Mouse (Mus musculus) thymus, adult 2 months (tissue): ENCODE measurements around the gene Gm28043. TPM values are rescaled to one million over a fixed set of nuclear protein-coding genes. Genes with fewer than 3 reads are reported as not detected.

Experiments used
- DNase-seq: peaks from one replicate; pipeline ENCODE4 v3.0.0; 2021
- H3K27ac ChIP-seq: fragments of 200-500 bp; 2 replicates; pipeline ENCODE4 v1.5.1; 2012; ENCODE audit warnings: low read length, control low read depth; ENCODE audit not compliant: control insufficient read depth, insufficient read depth
- H3K27me3 ChIP-seq: fragments of 200-500 bp; 2 replicates; pipeline ENCODE4 v1.6.1; 2012; ENCODE audit warnings: mild to moderate bottlenecking, low read length, moderate library complexity, mixed read lengths; ENCODE audit not compliant: control insufficient read depth, insufficient read depth
- H3K36me3 ChIP-seq: fragments of 200-500 bp; 2 replicates; pipeline ENCODE4 v1.6.1; 2012; ENCODE audit warnings: mild to moderate bottlenecking, low read length, moderate library complexity; ENCODE audit not compliant: control insufficient read depth, insufficient read depth
- H3K4me1 ChIP-seq: fragments of 200-500 bp; replicated peaks from 2 replicates; pipeline ENCODE4 v1.6.1; 2012; ENCODE audit warnings: low read length; ENCODE audit not compliant: control insufficient read depth, insufficient read depth
- H3K4me3 ChIP-seq: fragments of 200-500 bp; 2 replicates; pipeline ENCODE4 v1.5.1; 2012; ENCODE audit warnings: mild to moderate bottlenecking, low read length, control low read depth, moderate library complexity; ENCODE audit not compliant: control insufficient read depth, insufficient read depth
- CTCF ChIP-seq: fragments of 200-500 bp; IDR thresholded peaks from 2 replicates; pipeline ENCODE4 v1.5.1; 2012; ENCODE audit warnings: mild to moderate bottlenecking, control low read depth, low read length, moderate library complexity, borderline replicate concordance; ENCODE audit not compliant: control insufficient read depth, poor library complexity, insufficient read depth; ENCODE audit errors: extremely low read depth
- POLR2A ChIP-seq: fragments of 200-500 bp; IDR thresholded peaks from 2 replicates; pipeline ENCODE4 v1.6.1; 2012; ENCODE audit warnings: mild to moderate bottlenecking, low read length, control low read depth, moderate library complexity; ENCODE audit not compliant: control insufficient read depth, poor library complexity, insufficient read depth; ENCODE audit errors: extremely low read depth
- WGBS: fragments of 180-500 bp; shearing (Covaris S2); methylation state at CpG from one replicate; pipeline ENCODE4 v1.1.7; 2018; 5-methylcytosine and 5-hydroxymethylcytosine counted together
- polyA plus RNA-seq: library from polyadenylated mRNA; depleted of rRNA; stranded (reverse); fragments of >200 nt; gene quantifications from 2 replicates; pipeline ENCODE4 v1.2.3, GENCODE M21; 2012

The Gm28043 gene
- polyA plus RNA-seq, 1 experiment = 2.2 TPM

GRCm38 (mm10) chr17:29584737-29585136, 29.9 kb upstream of the Gm28043 start:
- Histone ChIP-seq H3K36me3 (peaks cover 4% of the 10 kb centered on the region; the same call in 1 of the 2 replicates), H3K27ac (no peak overlapping the region; the same call in 1 of the 2 replicates), H3K27me3 (no peaks in the 10 kb centered on the region), H3K4me3 (no peak overlapping the region), H3K4me1 (peaks cover 33% of the 10 kb centered on the region)
- no peak for DNase-seq
- TF ChIP-seq CTCF (no peak), POLR2A (no peak)
- 57% methylated on average over 3 of the region's 3 CpGs for WGBS

DNA sequence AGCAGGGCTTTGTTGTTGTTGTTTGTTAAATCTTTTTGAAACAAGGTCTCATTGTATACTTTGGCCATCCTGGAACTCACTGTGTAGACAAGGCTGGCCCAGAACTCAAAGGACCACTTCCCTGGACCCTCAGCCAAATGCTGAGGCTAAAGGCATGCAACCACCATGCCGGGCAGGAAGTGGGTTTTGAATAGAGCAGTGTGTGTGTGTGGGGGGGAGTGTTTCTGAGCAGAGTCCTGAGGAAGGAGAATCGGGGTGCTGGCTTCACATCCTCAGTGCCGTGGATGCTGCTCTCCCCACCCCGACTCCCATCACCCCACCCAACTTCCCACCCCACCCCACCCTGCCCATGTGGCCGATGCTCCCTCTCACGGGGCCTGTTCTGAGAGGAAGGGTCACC, 29.2 kb upstream of the Gm28043 start:
- WGBS = 10% methylated on average over 6 of the region's 6 CpGs
- DNase-seq = peak; percentile 58
- TF ChIP-seq POLR2A = no peak
- TF ChIP-seq CTCF = no peak
- Histone ChIP-seq H3K27ac (no peak overlapping the region), H3K4me1 (peaks cover 33% of the 10 kb centered on the region), H3K36me3 (no peaks in the 10 kb centered on the region), H3K4me3 (no peak overlapping the region), H3K27me3 (no peaks in the 10 kb centered on the region)

- no peak for DNase-seq
- Histone ChIP-seq H3K27me3 (no peaks in the 10 kb centered on the region), H3K4me3 (no peak overlapping the region), H3K36me3 (no peaks in the 10 kb centered on the region), H3K4me1 (peaks cover 33% of the 10 kb centered on the region), H3K27ac (no peak overlapping the region)
- 92% methylated on average over 9 of the region's 9 CpGs for WGBS
- TF ChIP-seq POLR2A = no peak
- TF ChIP-seq CTCF = no peak
Measured at GRCm38 (mm10) chr17:29586921-29587320, 27.8 kb upstream of the Gm28043 start.

- peaks cover 10% of the 10 kb centered on the region; the same call in 1 of the 2 replicates for H3K36me3 ChIP-seq
- no peak overlapping the region for H3K4me3 ChIP-seq
- H3K27ac ChIP-seq = no peak overlapping the region
- TF ChIP-seq CTCF (no peak), POLR2A (no peak)
- H3K4me1 ChIP-seq = peaks cover 25% of the 10 kb centered on the region
- WGBS = 91% methylated on average over 11 of the region's 11 CpGs
- H3K27me3 ChIP-seq = no peaks in the 10 kb centered on the region
- no peak for DNase-seq
Measured at GRCm38 (mm10) chr17:29589221-29589898, 25.3 kb upstream of the Gm28043 start.

- H3K4me1 ChIP-seq = no peaks in the 10 kb centered on the region
- no peak overlapping the region for H3K27ac ChIP-seq
- TF ChIP-seq CTCF (no peak), POLR2A (no peak)
- H3K27me3 ChIP-seq = no peaks in the 10 kb centered on the region
- 96% methylated on average over 15 of the region's 15 CpGs for WGBS
- H3K4me3 ChIP-seq = no peak overlapping the region
- no peak for DNase-seq
- H3K36me3 ChIP-seq = peaks cover 36% of the 10 kb centered on the region
Measured at GRCm38 (mm10) chr17:29595891-29596770, 18.5 kb upstream of the Gm28043 start.

GRCm38 (mm10) chr17:29596771-29597132, 17.9 kb upstream of the Gm28043 start:
- no peak for TF ChIP-seq POLR2A
- TF ChIP-seq CTCF = no peak

GRCm38 (mm10) chr17:29599051-29599450, 15.6 kb upstream of the Gm28043 start:
- DNase-seq = no peak
- no peak for TF ChIP-seq POLR2A
- no peak for TF ChIP-seq CTCF
- no peaks in the 10 kb centered on the region for H3K27me3 ChIP-seq
- H3K4me3 ChIP-seq = no peak overlapping the region
- peaks cover 32% of the 10 kb centered on the region for H3K36me3 ChIP-seq
- 98% methylated on average over 14 of the region's 14 CpGs for WGBS
- H3K27ac ChIP-seq = no peak overlapping the region
- H3K4me1 ChIP-seq = no peaks in the 10 kb centered on the region

More at GRCm38 (mm10) chr17:29596771-29597132, 17.9 kb upstream of the Gm28043 start:
- WGBS = 97% methylated on average over 13 of the region's 13 CpGs
- H3K36me3 ChIP-seq = peaks cover 36% of the 10 kb centered on the region
- H3K4me1 ChIP-seq = no peaks in the 10 kb centered on the region
- no peak for DNase-seq
- H3K4me3 ChIP-seq = no peak overlapping the region
- no peak overlapping the region for H3K27ac ChIP-seq
- no peaks in the 10 kb centered on the region for H3K27me3 ChIP-seq
